Mouse (Mus musculus): Measurements from ENCODE around the gene Pld4.

DNA sequence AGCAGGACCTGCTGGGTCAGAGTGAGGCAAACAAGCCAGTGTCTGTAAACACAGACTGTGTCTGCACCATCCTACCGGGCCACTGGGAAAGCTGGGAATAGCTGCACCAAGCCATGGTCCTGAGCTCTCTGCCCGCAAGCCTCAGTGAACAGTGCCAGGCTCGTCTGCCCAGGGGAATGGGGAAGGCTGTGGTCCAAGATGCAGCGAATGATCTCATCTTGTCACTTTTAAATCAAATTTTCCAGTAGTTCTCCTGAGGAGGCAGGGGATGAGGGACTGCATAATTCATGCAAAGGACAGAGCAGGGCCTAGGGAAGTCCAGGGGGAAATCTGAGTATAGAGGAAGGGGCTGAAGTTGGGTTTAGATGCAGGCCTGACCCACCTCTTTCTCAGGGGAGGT is 47.3 kb downstream of the Pld4 start:
- TF ChIP-seq POLR2A (IDR thresholded peaks at IDR 0.05; ENCODE audit: low read depth, low read length) (no peak), CTCF (conservative IDR thresholded peaks at IDR 0.05 in 1 of 2, IDR thresholded peaks at IDR 0.05 in 1 of 2; ENCODE audit: low read depth in 2 of 2, low read length in 2 of 2) (no peak), JUND (conservative IDR thresholded peaks at IDR 0.05; ENCODE audit: low read depth, low read length) (no peak), TCF12 (IDR thresholded peaks at IDR 0.05; ENCODE audit: low read depth, low read length) (no peak), ZMIZ1 (IDR thresholded peaks at IDR 0.05; ENCODE audit: low read depth, low read length) (no peak), MAFK (IDR thresholded peaks at IDR 0.05; ENCODE audit: insufficient replicate concordance, low read length) (no peak)
